Mouse (Mus musculus) MEL (cell line): ENCODE measurements at regions not wholly inside any gene's neighbourhood (a gene's known extent, or its start where the extent isn't known, plus 50 kb on each side); places are given as distances from the start of the nearest gene placed in this dataset.
A peak's percentile ranks its signal among the peaks of the same experiment; 100 is the strongest.

Source experiments
- DNase-seq: peaks from one replicate; pipeline ENCODE4 v3.0.0; 2011; ENCODE audit warnings: low read depth, low spot score
- H3K27ac ChIP-seq: 2 replicates; pipeline ENCODE4 v1.5.1; 2012; ENCODE audit warnings: low read depth, mild to moderate bottlenecking, control low read depth, low read length, moderate library complexity; ENCODE audit not compliant: control insufficient read depth
- H3K27me3 ChIP-seq, 2 experiments: fragments of 150-350 bp in 1 of 2; sonication (generic) in 1 of 2; 2 replicates each; pipeline ENCODE4 v1.6.1; 2012; ENCODE audit warnings: low read length in 2 of 2, mild to moderate bottlenecking in 2 of 2, improper control_type of control experiment in 1 of 2, moderate library complexity in 1 of 2; ENCODE audit not compliant: insufficient read depth in 2 of 2, control insufficient read depth in 1 of 2
- H3K36me3 ChIP-seq, 2 experiments: 2 replicates each; pipeline ENCODE4 v1.6.1; 2012 to 2014; ENCODE audit warnings: low read length in 2 of 2, improper control_type of control experiment in 1 of 2, inconsistent platforms in 1 of 2, mild to moderate bottlenecking in 1 of 2; ENCODE audit not compliant: insufficient read depth in 2 of 2, control insufficient read depth in 1 of 2
- H3K4me1 ChIP-seq, 2 experiments: fragments of 150-350 bp in 1 of 2; sonication (generic) in 1 of 2; 2 replicates each; pipeline ENCODE4 v1.6.1; 2012; ENCODE audit warnings: low read length in 2 of 2, improper control_type of control experiment in 1 of 2, mild to moderate bottlenecking in 1 of 2; ENCODE audit not compliant: insufficient read depth in 2 of 2, control insufficient read depth in 1 of 2
- H3K4me3 ChIP-seq, 2 experiments: fragments of 150-350 bp in 1 of 2; sonication (generic) in 1 of 2; 2 replicates each; pipeline ENCODE4 v1.5.1; 2012; ENCODE audit warnings: low read depth in 2 of 2, low read length in 2 of 2, mild to moderate bottlenecking in 2 of 2, moderate library complexity in 2 of 2, control low read depth in 1 of 2, improper control_type of control experiment in 1 of 2; ENCODE audit not compliant: control insufficient read depth in 1 of 2, insufficient read depth in 1 of 2
- H3K79me2 ChIP-seq: 2 replicates; pipeline ENCODE4 v1.6.1; 2012; ENCODE audit warnings: mild to moderate bottlenecking, low read length, moderate library complexity; ENCODE audit not compliant: control insufficient read depth, poor library complexity, insufficient read depth
- H3K9ac ChIP-seq: 2 replicates; pipeline ENCODE4 v1.6.1; 2012; ENCODE audit warnings: low read depth, mild to moderate bottlenecking, control low read depth, low read length, moderate library complexity; ENCODE audit not compliant: control insufficient read depth, poor library complexity, severe bottlenecking
- H3K9me3 ChIP-seq: fragments of 150-350 bp; sonication (generic); replicated peaks from 2 replicates; pipeline ENCODE4 v1.6.1; 2012; ENCODE audit warnings: mild to moderate bottlenecking, low read length, improper control_type of control experiment, moderate library complexity; ENCODE audit not compliant: insufficient read depth
- BHLHE40 ChIP-seq: IDR thresholded peaks from 2 replicates; pipeline ENCODE4 v1.6.1; 2012; ENCODE audit warnings: low read depth, mild to moderate bottlenecking, inconsistent platforms, low read length, improper control_type of control experiment, borderline replicate concordance
- CTCF ChIP-seq, 3 experiments: IDR thresholded peaks in 2 of 3; conservative IDR thresholded peaks in 1 of 3; 2 replicates each; pipeline ENCODE4 v1.5.1; 2011 to 2012; ENCODE audit warnings: low read length in 3 of 3, low read depth in 2 of 3, mild to moderate bottlenecking in 2 of 3, improper control_type of control experiment in 1 of 3, inconsistent platforms in 1 of 3, mixed read lengths in 1 of 3, moderate library complexity in 1 of 3; ENCODE audit not compliant: control insufficient read depth in 1 of 3, insufficient read depth in 1 of 3, poor library complexity in 1 of 3, severe bottlenecking in 1 of 3
- ETS1 ChIP-seq: IDR thresholded peaks from 2 replicates; pipeline ENCODE4 v1.6.1; 2012; ENCODE audit warnings: low read depth, mild to moderate bottlenecking, inconsistent platforms, low read length, improper control_type of control experiment, moderate library complexity
- GABPA ChIP-seq: IDR thresholded peaks from 2 replicates; pipeline ENCODE4 v1.6.1; 2012; ENCODE audit warnings: low read depth, mild to moderate bottlenecking, inconsistent platforms, low read length, improper control_type of control experiment, moderate library complexity
- HCFC1 ChIP-seq: IDR thresholded peaks from 2 replicates; pipeline ENCODE4 v1.6.1; 2012; ENCODE audit warnings: low read depth, mild to moderate bottlenecking, inconsistent platforms, low read length, improper control_type of control experiment, moderate library complexity
- KAT2A ChIP-seq: conservative IDR thresholded peaks from 2 replicates; pipeline ENCODE4 v1.6.1; 2012; ENCODE audit warnings: low read depth, low read length, improper control_type of control experiment, inconsistent platforms
- MAFK ChIP-seq: IDR thresholded peaks from 2 replicates; pipeline ENCODE4 v1.6.1; 2011; ENCODE audit warnings: low read depth, mild to moderate bottlenecking, low read length, improper control_type of control experiment, borderline replicate concordance
- MAZ ChIP-seq: IDR thresholded peaks from 2 replicates; pipeline ENCODE4 v1.6.1; 2012; ENCODE audit warnings: low read depth, mild to moderate bottlenecking, inconsistent platforms, low read length, improper control_type of control experiment
- MXI1 ChIP-seq: IDR thresholded peaks from 2 replicates; pipeline ENCODE4 v1.6.1; 2011; ENCODE audit warnings: mild to moderate bottlenecking, low read depth, low read length, improper control_type of control experiment
- NRF1 ChIP-seq: IDR thresholded peaks from 2 replicates; pipeline ENCODE4 v1.6.1; 2014; ENCODE audit warnings: low read depth, mild to moderate bottlenecking, inconsistent platforms, low read length, improper control_type of control experiment, moderate library complexity; ENCODE audit not compliant: poor library complexity, insufficient read depth, severe bottlenecking
- POLR2A ChIP-seq, 2 experiments: IDR thresholded peaks; 2 replicates each; pipeline ENCODE4 v1.6.1; 2011 to 2012; ENCODE audit warnings: low read length in 2 of 2, mild to moderate bottlenecking in 2 of 2, control low read depth in 1 of 2, improper control_type of control experiment in 1 of 2, low read depth in 1 of 2, moderate library complexity in 1 of 2; ENCODE audit not compliant: control insufficient read depth in 1 of 2, insufficient read depth in 1 of 2, poor library complexity in 1 of 2
- POLR2AphosphoS5 ChIP-seq: IDR thresholded peaks from 2 replicates; pipeline ENCODE4 v1.6.1; 2012; ENCODE audit warnings: low read depth, borderline replicate concordance, mild to moderate bottlenecking, inconsistent platforms, low read length, moderate library complexity, mixed read lengths
- RAD21 ChIP-seq: IDR thresholded peaks from 2 replicates; pipeline ENCODE4 v1.6.1; 2011; ENCODE audit warnings: mild to moderate bottlenecking, low read depth, low read length, improper control_type of control experiment
- SMC3 ChIP-seq: IDR thresholded peaks from 2 replicates; pipeline ENCODE4 v1.6.1; 2011; ENCODE audit warnings: low read depth, low read length, improper control_type of control experiment
- TAL1 ChIP-seq: IDR thresholded peaks from 2 replicates; pipeline ENCODE4 v1.6.1; 2012; ENCODE audit warnings: mild to moderate bottlenecking, inconsistent platforms, low read length, moderate library complexity, mixed read lengths
- TBP ChIP-seq: IDR thresholded peaks from 2 replicates; pipeline ENCODE4 v1.8.0; 2011; ENCODE audit warnings: low read depth, low read length, improper control_type of control experiment
- TCF12 ChIP-seq: IDR thresholded peaks from 2 replicates; pipeline ENCODE4 v1.6.1; 2014; ENCODE audit warnings: low read depth, mild to moderate bottlenecking, inconsistent platforms, low read length, improper control_type of control experiment, moderate library complexity
- UBTF ChIP-seq: IDR thresholded peaks from 2 replicates; pipeline ENCODE4 v1.6.1; 2012; ENCODE audit warnings: low read depth, mild to moderate bottlenecking, inconsistent platforms, low read length, improper control_type of control experiment, moderate library complexity, borderline replicate concordance; ENCODE audit not compliant: insufficient read depth
- USF2 ChIP-seq, 2 experiments: IDR thresholded peaks; 2 replicates each; pipeline ENCODE4 v1.6.1; 2011 to 2012; ENCODE audit warnings: improper control_type of control experiment in 2 of 2, low read length in 2 of 2, borderline replicate concordance in 1 of 2, inconsistent platforms in 1 of 2, low read depth in 1 of 2, mild to moderate bottlenecking in 1 of 2; ENCODE audit not compliant: insufficient read depth in 1 of 2
- ZC3H11A ChIP-seq: IDR thresholded peaks from 2 replicates; pipeline ENCODE4 v1.6.1; 2012; ENCODE audit warnings: low read depth, mild to moderate bottlenecking, inconsistent platforms, low read length, improper control_type of control experiment

- H3K27ac ChIP-seq = no peak overlapping the region
- no peaks in the 10 kb centered on the region for H3K79me2 ChIP-seq
- no peak overlapping the region for H3K9ac ChIP-seq
- H3K4me1 ChIP-seq = no peaks in the 10 kb centered on the region
- no peak for TF ChIP-seq GABPA
- no peak for DNase-seq
- H3K9me3 ChIP-seq = no peaks in the 10 kb centered on the region
- H3K4me3 ChIP-seq = no peak overlapping the region
- no peaks in the 10 kb centered on the region for H3K36me3 ChIP-seq
- H3K27me3 ChIP-seq = no peaks in the 10 kb centered on the region
Observed at GRCm38 (mm10) chr2:148582208-148582607, 90.2 kb upstream of the Nxt1 start.

- Histone ChIP-seq H3K36me3 (no peaks in the 10 kb centered on the region), H3K9me3 (no peaks in the 10 kb centered on the region), H3K79me2 (no peaks in the 10 kb centered on the region), H3K27me3 (no peaks in the 10 kb centered on the region), H3K9ac (no peak overlapping the region), H3K4me1 (no peaks in the 10 kb centered on the region), H3K4me3 (no peak overlapping the region)
- TF ChIP-seq ETS1 = no peak
- TF ChIP-seq, all 39 proteins: peak for 0
- no peak for DNase-seq
- no peak overlapping the region for H3K27ac ChIP-seq
Observed at GRCm38 (mm10) chr2:148581666-148582065, 90.7 kb upstream of the Nxt1 start.

DNA sequence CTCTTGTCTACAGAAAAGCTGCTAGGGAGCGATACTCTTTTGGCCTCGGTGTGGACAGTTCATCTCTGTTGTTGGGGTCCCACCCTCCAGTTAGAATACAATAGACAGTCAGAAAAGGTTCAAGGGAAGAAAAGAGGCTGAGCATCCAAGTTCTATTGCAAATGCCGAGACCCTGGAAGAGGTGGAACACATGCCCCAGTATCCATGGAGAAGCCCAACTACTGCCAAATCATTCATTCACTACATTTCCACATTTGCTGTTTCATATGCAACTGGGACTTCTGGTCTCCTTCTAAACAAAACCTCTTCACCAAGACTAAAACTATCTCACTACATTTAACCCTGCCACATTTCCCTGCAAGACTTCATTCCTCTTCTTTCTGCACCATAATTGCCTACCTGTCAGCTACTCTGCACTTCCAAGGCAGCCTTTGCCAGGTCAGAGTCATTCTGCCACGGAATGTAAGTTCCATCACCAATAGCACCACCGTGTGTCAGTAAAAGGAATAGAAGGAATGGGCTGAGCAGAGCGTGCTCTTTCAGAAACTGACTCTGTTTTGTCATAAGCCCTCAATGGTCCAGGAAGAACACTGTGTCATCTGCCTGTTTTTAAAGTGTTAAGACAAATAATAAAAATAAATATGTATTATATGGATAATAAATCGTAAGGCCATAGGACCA lies 92.0 kb upstream of the Nxt1 start:
- no peak for DNase-seq
- TF ChIP-seq CTCF (IDR thresholded peaks at IDR 0.05 in 2 of 3, conservative IDR thresholded peaks at IDR 0.05 in 1 of 3; ENCODE audit: control insufficient read depth in 1 of 3, insufficient read depth in 1 of 3, low read depth in 2 of 3, low read length in 3 of 3, poor library complexity in 1 of 3, severe bottlenecking in 1 of 3) (peak in 1 of 3 experiments; percentile 7; a peak in 1 of 6 replicates), MAFK (no peak), ZC3H11A (no peak), NRF1 (no peak)
- TF ChIP-seq, all 39 proteins: peak for 1
- Histone ChIP-seq H3K36me3 (no peaks in the 10 kb centered on the region), H3K27me3 (no peaks in the 10 kb centered on the region), H3K9me3 (no peaks in the 10 kb centered on the region), H3K79me2 (no peaks in the 10 kb centered on the region), H3K4me3 (no peak overlapping the region), H3K27ac (no peak overlapping the region), H3K9ac (no peak overlapping the region), H3K4me1 (no peaks in the 10 kb centered on the region)

- Histone ChIP-seq H3K36me3 (no peaks in the 10 kb centered on the region), H3K27me3 (no peaks in the 10 kb centered on the region), H3K27ac (no peak overlapping the region), H3K9me3 (no peaks in the 10 kb centered on the region), H3K4me3 (no peak overlapping the region), H3K79me2 (no peaks in the 10 kb centered on the region), H3K9ac (no peak overlapping the region), H3K4me1 (no peaks in the 10 kb centered on the region)
- DNase-seq = no peak
- TF ChIP-seq SMC3 (no peak), KAT2A (no peak), USF2 (IDR thresholded peaks at IDR 0.05; ENCODE audit: borderline replicate concordance in 1 of 2, insufficient read depth in 1 of 2, low read depth in 1 of 2, low read length in 2 of 2) (no peak), TAL1 (no peak), MAZ (no peak), TBP (no peak), POLR2AphosphoS5 (no peak), TCF12 (no peak), HCFC1 (no peak), POLR2A (IDR thresholded peaks at IDR 0.05; ENCODE audit: control insufficient read depth in 1 of 2, insufficient read depth in 1 of 2, low read depth in 1 of 2, low read length in 2 of 2, poor library complexity in 1 of 2) (no peak), BHLHE40 (no peak), RAD21 (no peak), MXI1 (no peak), UBTF (no peak)
Observed at GRCm38 (mm10) chr2:148579564-148579963, 92.8 kb upstream of the Nxt1 start.
